Mouse (Mus musculus): Measurements from ENCODE around the gene Pla2g4a. TPM values are rescaled to one million over a fixed set of nuclear protein-coding genes. Genes with fewer than 3 reads are reported as not detected.

Pla2g4a gene
- polyA plus RNA-seq, 1 experiment from 2014 or later: 12.9 TPM

- Histone ChIP-seq H3K36me3 (ENCODE audit: insufficient read depth, low read length) (no peaks in the 10 kb centered on the region), H3K9ac (replicated peaks; ENCODE audit: low read depth) (no peak overlapping the region), H3K27me3 (replicated peaks; ENCODE audit: insufficient read depth, low read length) (no peaks in the 10 kb centered on the region), H3K4me3 (ENCODE audit: low read depth, low read length) (no peak overlapping the region), H3K27ac (ENCODE audit: low read length) (no peak overlapping the region), H3K4me1 (ENCODE audit: insufficient read depth, low read depth, low read length) (no peaks in the 10 kb centered on the region), H3K4me2 (replicated peaks; ENCODE audit: low read depth, low read length) (no peak overlapping the region), H3K9me3 (ENCODE audit: low read length) (no peaks in the 10 kb centered on the region)
- ATAC-seq: no peak
- DNase-seq (ENCODE audit: low spot score): no peak
- TF ChIP-seq EP300 (IDR thresholded peaks at IDR 0.05): no peak
- no peak for TF ChIP-seq CTCF (IDR thresholded peaks at IDR 0.05)
- WGBS: 33% methylated on average over 5 of the region's 5 CpGs
Measured at GRCm38 (mm10) chr1:149896590-149896989, 64.5 kb downstream of the Pla2g4a start.

- H3K4me3 ChIP-seq (ENCODE audit: low read depth, low read length): no peak overlapping the region
- no peak for TF ChIP-seq EP300 (IDR thresholded peaks at IDR 0.05)
- no peak for TF ChIP-seq CTCF (IDR thresholded peaks at IDR 0.05)
- no peak for DNase-seq (ENCODE audit: low spot score)
- H3K9ac ChIP-seq (replicated peaks; ENCODE audit: low read depth): no peak overlapping the region
- WGBS: 89% methylated on average over 8 of the region's 8 CpGs
- H3K9me3 ChIP-seq (ENCODE audit: low read length): no peaks in the 10 kb centered on the region
- no peak overlapping the region for H3K4me2 ChIP-seq (replicated peaks; ENCODE audit: low read depth, low read length)
- no peaks in the 10 kb centered on the region for H3K27me3 ChIP-seq (replicated peaks; ENCODE audit: insufficient read depth, low read length)
- H3K36me3 ChIP-seq (ENCODE audit: insufficient read depth, low read length): no peaks in the 10 kb centered on the region
- H3K4me1 ChIP-seq (ENCODE audit: insufficient read depth, low read depth, low read length): no peaks in the 10 kb centered on the region
- no peak for ATAC-seq
- no peak overlapping the region for H3K27ac ChIP-seq (ENCODE audit: low read length)
Measured at GRCm38 (mm10) chr1:149894940-149895339, 66.2 kb downstream of the Pla2g4a start.

- Histone ChIP-seq H3K4me1 (ENCODE audit: insufficient read depth, low read depth, low read length) (no peaks in the 10 kb centered on the region), H3K4me2 (replicated peaks; ENCODE audit: low read depth, low read length) (no peak overlapping the region), H3K36me3 (ENCODE audit: insufficient read depth, low read length) (no peaks in the 10 kb centered on the region), H3K9me3 (ENCODE audit: low read length) (no peaks in the 10 kb centered on the region), H3K27me3 (replicated peaks; ENCODE audit: insufficient read depth, low read length) (no peaks in the 10 kb centered on the region), H3K4me3 (ENCODE audit: low read depth, low read length) (no peak overlapping the region), H3K9ac (replicated peaks; ENCODE audit: low read depth) (no peak overlapping the region), H3K27ac (ENCODE audit: low read length) (no peak overlapping the region)
- 62% methylated on average over 2 of the region's 2 CpGs for WGBS
- no peak for DNase-seq (ENCODE audit: low spot score)
- TF ChIP-seq EP300 (IDR thresholded peaks at IDR 0.05): no peak
- no peak for TF ChIP-seq CTCF (IDR thresholded peaks at IDR 0.05)
- no peak for ATAC-seq
Measured at GRCm38 (mm10) chr1:149893903-149894302, 67.2 kb downstream of the Pla2g4a start.

GRCm38 (mm10) chr1:149891057-149891456 lies 70.0 kb downstream of the Pla2g4a start:
- DNase-seq (ENCODE audit: low spot score) (no peak), ATAC-seq (no peak)
- TF ChIP-seq EP300 (IDR thresholded peaks at IDR 0.05): no peak
- no peak for TF ChIP-seq CTCF (IDR thresholded peaks at IDR 0.05)
- no peaks in the 10 kb centered on the region for H3K27me3 ChIP-seq (replicated peaks; ENCODE audit: insufficient read depth, low read length)
- no peaks in the 10 kb centered on the region for H3K36me3 ChIP-seq (ENCODE audit: insufficient read depth, low read length)
- H3K4me1 ChIP-seq (ENCODE audit: insufficient read depth, low read depth, low read length): no peaks in the 10 kb centered on the region
- H3K9me3 ChIP-seq (ENCODE audit: low read length): no peaks in the 10 kb centered on the region
- no peak overlapping the region for H3K4me3 ChIP-seq (ENCODE audit: low read depth, low read length)
- H3K9ac ChIP-seq (replicated peaks; ENCODE audit: low read depth): no peak overlapping the region
- WGBS: 47% methylated on average over 5 of the region's 5 CpGs
- H3K4me2 ChIP-seq (replicated peaks; ENCODE audit: low read depth, low read length): no peak overlapping the region
- H3K27ac ChIP-seq (ENCODE audit: low read length): no peak overlapping the region

- DNase-seq (ENCODE audit: low spot score) (no peak), ATAC-seq (no peak)
- TF ChIP-seq CTCF (IDR thresholded peaks at IDR 0.05) (no peak), EP300 (IDR thresholded peaks at IDR 0.05) (no peak)
- no peak overlapping the region for H3K9ac ChIP-seq (replicated peaks; ENCODE audit: low read depth)
- WGBS: 64% methylated on average over 6 of the region's 6 CpGs
- no peak overlapping the region for H3K27ac ChIP-seq (ENCODE audit: low read length)
- no peaks in the 10 kb centered on the region for H3K27me3 ChIP-seq (replicated peaks; ENCODE audit: insufficient read depth, low read length)
- H3K4me2 ChIP-seq (replicated peaks; ENCODE audit: low read depth, low read length): no peak overlapping the region
- no peaks in the 10 kb centered on the region for H3K9me3 ChIP-seq (ENCODE audit: low read length)
- no peak overlapping the region for H3K4me3 ChIP-seq (ENCODE audit: low read depth, low read length)
- H3K4me1 ChIP-seq (ENCODE audit: insufficient read depth, low read depth, low read length): no peaks in the 10 kb centered on the region
- no peaks in the 10 kb centered on the region for H3K36me3 ChIP-seq (ENCODE audit: insufficient read depth, low read length)
Measured at GRCm38 (mm10) chr1:149882419-149883025, 78.6 kb downstream of the Pla2g4a start.

GRCm38 (mm10) chr1:149878175-149878574 lies 82.9 kb downstream of the Pla2g4a start:
- 58% methylated on average over 3 of the region's 3 CpGs for WGBS
- no peak for ATAC-seq

GRCm38 (mm10) chr1:149876502-149876901 lies 84.6 kb downstream of the Pla2g4a start:
- WGBS: 67% methylated on average over 3 of the region's 3 CpGs
- DNase-seq (ENCODE audit: low spot score) (no peak), ATAC-seq (no peak)
- no peaks in the 10 kb centered on the region for H3K4me1 ChIP-seq (ENCODE audit: insufficient read depth, low read depth, low read length)
- TF ChIP-seq EP300 (IDR thresholded peaks at IDR 0.05): no peak
- no peak for TF ChIP-seq CTCF (IDR thresholded peaks at IDR 0.05)
- H3K27ac ChIP-seq (ENCODE audit: low read length): no peak overlapping the region
- no peaks in the 10 kb centered on the region for H3K36me3 ChIP-seq (ENCODE audit: insufficient read depth, low read length)
- no peak overlapping the region for H3K4me2 ChIP-seq (replicated peaks; ENCODE audit: low read depth, low read length)
- H3K9me3 ChIP-seq (ENCODE audit: low read length): no peaks in the 10 kb centered on the region
- H3K27me3 ChIP-seq (replicated peaks; ENCODE audit: insufficient read depth, low read length): no peaks in the 10 kb centered on the region
- H3K4me3 ChIP-seq (ENCODE audit: low read depth, low read length): no peak overlapping the region
- H3K9ac ChIP-seq (replicated peaks; ENCODE audit: low read depth): no peak overlapping the region

More at GRCm38 (mm10) chr1:149878175-149878574, 82.9 kb downstream of the Pla2g4a start:
- Histone ChIP-seq H3K9ac (replicated peaks; ENCODE audit: low read depth) (no peak overlapping the region), H3K27me3 (replicated peaks; ENCODE audit: insufficient read depth, low read length) (no peaks in the 10 kb centered on the region), H3K4me1 (ENCODE audit: insufficient read depth, low read depth, low read length) (no peaks in the 10 kb centered on the region), H3K4me2 (replicated peaks; ENCODE audit: low read depth, low read length) (no peak overlapping the region), H3K36me3 (ENCODE audit: insufficient read depth, low read length) (no peaks in the 10 kb centered on the region), H3K4me3 (ENCODE audit: low read depth, low read length) (no peak overlapping the region), H3K27ac (ENCODE audit: low read length) (no peak overlapping the region), H3K9me3 (ENCODE audit: low read length) (no peaks in the 10 kb centered on the region)
- TF ChIP-seq CTCF (IDR thresholded peaks at IDR 0.05): no peak
- DNase-seq (ENCODE audit: low spot score): no peak
